Mouse (Mus musculus) gastrocnemius, adult 8-10 months (tissue): ENCODE results near the gene Hist1h2br. TPM values are rescaled to one million over a fixed set of nuclear protein-coding genes. Genes with fewer than 3 reads are reported as not detected.
A peak's percentile ranks its signal among the peaks of the same experiment; 100 is the strongest.
"Not testable (repeated sequence)": the region's sequence is repeated elsewhere in the genome, so short reads cannot be mapped to it uniquely, and the experiment has no call there.

Experiments used
- DNase-seq, 2 experiments: peaks; one replicate each; pipeline ENCODE4 v3.0.0; 2022; ENCODE audit warnings: low spot score in 2 of 2
- microRNA-seq: library from miRNA; unstranded; fragments of <30 nt; microRNA quantifications from one replicate; pipeline ENCODE4 v1.2.0, GENCODE M21; 2022
- total RNA-seq, 4 experiments: library from RNA; stranded (reverse); gene quantifications; 2 replicates each; pipeline ENCODE4 v1.2.4; 2022

Gene Hist1h2br
- total RNA-seq, 4 experiments from 2014 or later: 13.3 to 26.6 (median 21.0) TPM

- not testable (repeated sequence) for DNase-seq
These were observed 7.0 kb downstream of the Hist1h2br start for GRCm38 (mm10) chr13:21840508-21840907.

- DNase-seq: not testable (repeated sequence)
These were observed 12.8 kb downstream of the Hist1h2br start for GRCm38 (mm10) chr13:21846356-21846755.

- no peak for DNase-seq
These were observed 14.3 kb downstream of the Hist1h2br start for GRCm38 (mm10) chr13:21847883-21848282.

GRCm38 (mm10) chr13:21850696-21851095 lies 17.2 kb downstream of the Hist1h2br start:
- not testable (repeated sequence) for DNase-seq

- peak in 1 of 2 experiments; percentile 7 for DNase-seq
These were observed 18.8 kb downstream of the Hist1h2br start for GRCm38 (mm10) chr13:21852215-21852945.

GRCm38 (mm10) chr13:21855146-21855545 lies 21.6 kb downstream of the Hist1h2br start:
- peak; percentile 54 to 63 for DNase-seq

- no peak for DNase-seq
These were observed 22.2 kb downstream of the Hist1h2br start for GRCm38 (mm10) chr13:21855698-21856162.

GRCm38 (mm10) chr13:21861608-21862007 lies 28.1 kb downstream of the Hist1h2br start:
- no peak for DNase-seq

GRCm38 (mm10) chr13:21865503-21865902 lies 32.0 kb downstream of the Hist1h2br start:
- DNase-seq: not testable (repeated sequence)

GRCm38 (mm10) chr13:21880735-21881134 lies 47.2 kb downstream of the Hist1h2br start:
- DNase-seq: no peak

- DNase-seq: no peak
These were observed 48.5 kb downstream of the Hist1h2br start for GRCm38 (mm10) chr13:21881878-21882669.

- no peak for DNase-seq
These were observed 49.3 kb downstream of the Hist1h2br start for GRCm38 (mm10) chr13:21882760-21883405.

- no peak for DNase-seq
These were observed 49.9 kb downstream of the Hist1h2br start for GRCm38 (mm10) chr13:21883407-21883806.

GRCm38 (mm10) chr13:21884586-21884985 lies 51.0 kb downstream of the Hist1h2br start:
- no peak for DNase-seq

Small RNA genes lying within 50 kb of the gene (microRNA-seq; reads per million reads assigned to microRNA genes)
- gene Gm19658 (not detected), gene Gm44346 (not detected), gene Gm44466 (not detected)

Other genes starting within 250 kb of the Hist1h2br start
- gene Olfr1362, start 219.7 kb upstream of the Hist1h2br start, total RNA-seq: not detected
- not detected for gene Olfr11, start 191.2 kb upstream of the Hist1h2br start, total RNA-seq
- not detected for gene Olfr1361, start 170.4 kb upstream of the Hist1h2br start, total RNA-seq
- not detected for gene Olfr1360, start 156.3 kb upstream of the Hist1h2br start, total RNA-seq
- gene Olfr1359, start 135.6 kb upstream of the Hist1h2br start, total RNA-seq: not detected
- 1 to 10 TPM in 3 of 4 experiments, under 1 TPM in 1; 0.99 to 6.6 (median 3.4) TPM for gene Hist1h2bl, start 117.6 kb upstream of the Hist1h2br start, total RNA-seq
- 1 to 10 TPM in 3 of 4 experiments, not detected in 1; 1.8 to 3.3 (median 2.6) TPM for gene Hist1h2ai, start 117.3 kb upstream of the Hist1h2br start, total RNA-seq
- gene Hist1h3h, start 116.1 kb upstream of the Hist1h2br start, total RNA-seq: not detected
- not detected for gene Hist1h2bm, start 111.7 kb upstream of the Hist1h2br start, total RNA-seq
- 1 to 10 TPM in 1 of 4 experiments, under 1 TPM in 2, not detected in 1; 0.67 to 1.6 (median 0.90) TPM for gene Hist1h4j, start 98.7 kb upstream of the Hist1h2br start, total RNA-seq
- 10 to 100 TPM in 1 of 4 experiments, 1 to 10 TPM in 3; 5.0 to 10.8 (median 6.7) TPM for gene Hist1h4k, start 83.2 kb upstream of the Hist1h2br start, total RNA-seq
- gene Hist1h2ak, start 79.9 kb upstream of the Hist1h2br start, total RNA-seq: not detected
- 1 to 10 TPM in 2 of 4 experiments, not detected in 2; 1.5 to 1.8 TPM for gene Hist1h2bn, start 79.6 kb upstream of the Hist1h2br start, total RNA-seq
- gene Hist1h1b, start 53.1 kb upstream of the Hist1h2br start, total RNA-seq: 1 to 10 TPM in 1 of 4 experiments, under 1 TPM in 2, not detected in 1; 0.40 to 1.2 (median 0.70) TPM
- 10 to 100 TPM in 3 of 4 experiments, 1 to 10 TPM in 1; 9.4 to 19.6 (median 16.7) TPM for gene Hist1h3i, start 50.4 kb upstream of the Hist1h2br start, total RNA-seq
- gene Hist1h2an, start 46.5 kb upstream of the Hist1h2br start, total RNA-seq: not detected
- gene Hist1h2bp, start 46.3 kb upstream of the Hist1h2br start, total RNA-seq: 1 to 10 TPM in 1 of 4 experiments, under 1 TPM in 1, not detected in 2; 0.73 to 2.1 TPM
- 10 to 100 TPM; 13.3 to 26.7 (median 21.1) TPM for gene Hist1h2bq, start 23.5 kb upstream of the Hist1h2br start, total RNA-seq
- gene Hist1h2ao, start 23.3 kb upstream of the Hist1h2br start, total RNA-seq: 1 to 10 TPM in 1 of 4 experiments, not detected in 3; 3.4 TPM
- gene Hist1h4m, start 22.0 kb upstream of the Hist1h2br start, total RNA-seq: 10 to 100 TPM; 49.7 to 72.4 (median 56.2) TPM
- 10 to 100 TPM in 1 of 4 experiments, 1 to 10 TPM in 1, not detected in 2; 9.2 to 18.0 TPM for gene Hist1h4n, start 1.5 kb upstream of the Hist1h2br start, total RNA-seq
- 1 to 10 TPM in 2 of 4 experiments, not detected in 2; 1.4 to 2.6 TPM for gene Hist1h2ap, start 236 bp upstream of the Hist1h2br start, total RNA-seq
- 1 to 10 TPM in 1 of 4 experiments, under 1 TPM in 3; 0.48 to 1.4 (median 0.80) TPM for gene Zfp184, start 111.4 kb downstream of the Hist1h2br start, total RNA-seq
- gene Pom121l2, start 147.5 kb downstream of the Hist1h2br start, total RNA-seq: not detected
- not detected for gene Prss16, start 176.0 kb downstream of the Hist1h2br start, total RNA-seq
- 1 to 10 TPM in 3 of 4 experiments, not detected in 1; 3.0 to 6.5 (median 5.3) TPM for gene Hist1h2ah, start 201.8 kb downstream of the Hist1h2br start, total RNA-seq
- 1 to 10 TPM in 1 of 4 experiments, under 1 TPM in 1, not detected in 2; 0.75 to 7.0 TPM for gene Hist1h2bk, start 202.1 kb downstream of the Hist1h2br start, total RNA-seq
- gene Hist1h4i, start 207.6 kb downstream of the Hist1h2br start, total RNA-seq: 10 to 100 TPM; 28.5 to 37.8 (median 35.7) TPM
- 1 to 10 TPM in 3 of 4 experiments, not detected in 1; 2.3 to 4.2 (median 2.6) TPM for gene Hist1h2ag, start 209.2 kb downstream of the Hist1h2br start, total RNA-seq
- 1 to 10 TPM in 2 of 4 experiments, under 1 TPM in 2; 0.75 to 2.9 (median 1.3) TPM for gene Hist1h2bj, start 209.5 kb downstream of the Hist1h2br start, total RNA-seq